Mouse (Mus musculus) embryonic facial prominence, embryonic 11.5 days (tissue): ENCODE results near the gene Atoh8. TPM values are rescaled to one million over a fixed set of nuclear protein-coding genes. Genes with fewer than 3 reads are reported as not detected.

Experiments
- ATAC-seq: fragments of 200-750 bp; cut with Nextera tagmentation; replicated peaks from 2 replicates; pipeline ENCODE4 v1.8.0; 2017; ENCODE audit warnings: low read depth; ENCODE audit not compliant: insufficient number of reproducible peaks, low FRiP score, low TSS enrichment
- DNase-seq: peaks from one replicate; pipeline ENCODE4 v3.0.0-alpha.2; 2015; ENCODE audit warnings: low spot score
- H3K27ac ChIP-seq: fragments of 300-500 bp; sonication (generic); replicated peaks from 2 replicates; pipeline ENCODE4 v1.5.1; 2014; ENCODE audit warnings: mild to moderate bottlenecking, low read depth, low read length, control low read depth
- H3K27me3 ChIP-seq: fragments of 300-500 bp; sonication (generic); 2 replicates; pipeline ENCODE4 v1.6.1; 2014; ENCODE audit warnings: mild to moderate bottlenecking, low read length, moderate library complexity, mixed read lengths; ENCODE audit not compliant: control insufficient read depth, insufficient read depth
- H3K36me3 ChIP-seq: fragments of 300-500 bp; sonication (generic); replicated peaks from 2 replicates; pipeline ENCODE4 v1.6.1; 2014; ENCODE audit warnings: low read depth, mild to moderate bottlenecking, low read length, moderate library complexity, mixed read lengths; ENCODE audit not compliant: control insufficient read depth, insufficient read depth
- H3K4me1 ChIP-seq: fragments of 300-500 bp; sonication (generic); 2 replicates; pipeline ENCODE4 v1.6.1; 2014; ENCODE audit warnings: low read length, mixed read lengths; ENCODE audit not compliant: control insufficient read depth, insufficient read depth
- H3K4me2 ChIP-seq: fragments of 300-500 bp; sonication (generic); 2 replicates; pipeline ENCODE4 v1.6.1; 2014; ENCODE audit warnings: low read depth, mild to moderate bottlenecking, control low read depth, low read length, moderate library complexity
- H3K4me3 ChIP-seq: fragments of 300-500 bp; sonication (generic); 2 replicates; pipeline ENCODE4 v1.5.1; 2014; ENCODE audit warnings: low read depth, low read length, control low read depth
- H3K9ac ChIP-seq: fragments of 300-500 bp; sonication (generic); replicated peaks from 2 replicates; pipeline ENCODE4 v1.6.1; 2014; ENCODE audit warnings: mild to moderate bottlenecking, control low read depth, low read length
- H3K9me3 ChIP-seq: fragments of 300-500 bp; sonication (generic); replicated peaks from 2 replicates; pipeline ENCODE4 v1.6.1; 2016; ENCODE audit warnings: mild to moderate bottlenecking, low read length, inconsistent platforms, mixed read lengths; ENCODE audit not compliant: control insufficient read depth
- WGBS: fragments of 180-500 bp; shearing (Covaris S2); extraction: QIAGEN DNeasy Blood & Tissue Kit; methylation state at CpG from one replicate; pipeline ENCODE4 v1.1.7; 2014; 5-methylcytosine and 5-hydroxymethylcytosine counted together
- polyA plus RNA-seq: library from polyadenylated mRNA; unstranded; fragments of >200 nt; fragmentation: Nextera tagmentation; extraction: Ambion mirVana; gene quantifications from 2 replicates; pipeline ENCODE4 v1.2.1, GENCODE M21; 2014

Gene Atoh8
- polyA plus RNA-seq, 1 experiment from 2014 or later, result 11.3 TPM

- H3K4me2 ChIP-seq, result no peak overlapping the region
- no peak for DNase-seq
- no peaks in the 10 kb centered on the region for H3K27me3 ChIP-seq
- H3K9ac ChIP-seq, result no peak overlapping the region
- 70% methylated on average over 3 of the region's 3 CpGs for WGBS
- H3K36me3 ChIP-seq, result no peaks in the 10 kb centered on the region
- H3K4me3 ChIP-seq, result no peak overlapping the region
- H3K27ac ChIP-seq, result no peak overlapping the region
- 0 out of 2 replicates have a peak, but pooled peaks cover 2% of the 10 kb centered on the region for H3K9me3 ChIP-seq
- ATAC-seq, result no peak
- H3K4me1 ChIP-seq, result peaks cover 6% of the 10 kb centered on the region
These were observed 38.7 kb downstream of the Atoh8 start for GRCm38 (mm10) chr6:72196660-72197059.

GRCm38 (mm10) chr6:72190577-72190976 lies 44.8 kb downstream of the Atoh8 start:
- H3K4me2 ChIP-seq, result no peak overlapping the region
- 0 out of 2 replicates have a peak, but pooled peaks cover 2% of the 10 kb centered on the region for H3K9me3 ChIP-seq
- no peak overlapping the region for H3K27ac ChIP-seq
- H3K36me3 ChIP-seq, result no peaks in the 10 kb centered on the region
- DNase-seq (no peak), ATAC-seq (no peak)
- peaks cover 8% of the 10 kb centered on the region; the same call in 1 of the 2 replicates for H3K4me1 ChIP-seq
- no peaks in the 10 kb centered on the region for H3K27me3 ChIP-seq
- H3K9ac ChIP-seq, result no peak overlapping the region
- WGBS, result 61% methylated on average over 5 of the region's 5 CpGs
- H3K4me3 ChIP-seq, result no peak overlapping the region

- Histone ChIP-seq H3K36me3 (no peaks in the 10 kb centered on the region), H3K4me2 (no peak overlapping the region), H3K4me1 (peaks cover 8% of the 10 kb centered on the region; the same call in 1 of the 2 replicates), H3K9me3 (no peaks in the 10 kb centered on the region), H3K9ac (no peak overlapping the region), H3K27me3 (no peaks in the 10 kb centered on the region), H3K27ac (no peak overlapping the region), H3K4me3 (no peak overlapping the region)
- 23% methylated on average over 6 of the region's 6 CpGs for whole genome bisulfite sequencing
- DNase-seq, result no peak
- ATAC-seq, result no peak
These were observed 45.3 kb downstream of the Atoh8 start for GRCm38 (mm10) chr6:72190120-72190519.

- no peaks in the 10 kb centered on the region for H3K9me3 ChIP-seq
- peak; percentile 65 for DNase-seq
- peak overlapping the region; percentile 43 for H3K9ac ChIP-seq
- WGBS, result 3% methylated on average over 29 of the region's 29 CpGs
- peaks cover 8% of the 10 kb centered on the region; the same call in 1 of the 2 replicates for H3K4me1 ChIP-seq
- H3K36me3 ChIP-seq, result no peaks in the 10 kb centered on the region
- no peaks in the 10 kb centered on the region for H3K27me3 ChIP-seq
- peak overlapping the region; percentile 42 for H3K27ac ChIP-seq
- H3K4me3 ChIP-seq, result peak overlapping the region; percentile 9
- peak overlapping the region; percentile 39 for H3K4me2 ChIP-seq
- ATAC-seq, result peak; percentile 57
These were observed 46.1 kb downstream of the Atoh8 start for GRCm38 (mm10) chr6:72189061-72189863.

GRCm38 (mm10) chr6:72186809-72187208 lies 48.6 kb downstream of the Atoh8 start:
- Histone ChIP-seq H3K36me3 (no peaks in the 10 kb centered on the region), H3K4me1 (peaks cover 8% of the 10 kb centered on the region; the same call in 1 of the 2 replicates), H3K4me3 (no peak overlapping the region), H3K27me3 (no peaks in the 10 kb centered on the region), H3K4me2 (no peak overlapping the region), H3K9me3 (no peaks in the 10 kb centered on the region), H3K9ac (no peak overlapping the region), H3K27ac (no peak overlapping the region)
- WGBS, result 73% methylated on average over 6 of the region's 6 CpGs
- DNase-seq (no peak), ATAC-seq (no peak)

- Histone ChIP-seq H3K27me3 (no peaks in the 10 kb centered on the region), H3K27ac (no peak overlapping the region), H3K4me2 (no peak overlapping the region), H3K4me3 (no peak overlapping the region), H3K36me3 (no peaks in the 10 kb centered on the region), H3K4me1 (peaks cover 8% of the 10 kb centered on the region; the same call in 1 of the 2 replicates), H3K9me3 (no peaks in the 10 kb centered on the region), H3K9ac (no peak overlapping the region)
- ATAC-seq (peak; percentile 54), DNase-seq (peak; percentile 84)
- 8% methylated on average over 6 of the region's 6 CpGs for WGBS
These were observed 49.4 kb downstream of the Atoh8 start for GRCm38 (mm10) chr6:72185893-72186490.

- Histone ChIP-seq H3K9ac (no peak overlapping the region), H3K9me3 (no peaks in the 10 kb centered on the region), H3K4me1 (peaks cover 8% of the 10 kb centered on the region; the same call in 1 of the 2 replicates), H3K36me3 (no peaks in the 10 kb centered on the region), H3K4me2 (no peak overlapping the region), H3K27ac (no peak overlapping the region), H3K4me3 (no peak overlapping the region), H3K27me3 (no peaks in the 10 kb centered on the region)
- DNase-seq (no peak), ATAC-seq (no peak)
- WGBS, result 90% methylated on average over 5 of the region's 5 CpGs
These were observed 50.8 kb downstream of the Atoh8 start for GRCm38 (mm10) chr6:72184576-72184975.
